Mouse (Mus musculus): ENCODE results near the gene Slc22a30. TPM values are rescaled to one million over a fixed set of nuclear protein-coding genes. Genes with fewer than 3 reads are reported as not detected.
"Not testable (repeated sequence)": the region's sequence is repeated elsewhere in the genome, so short reads cannot be mapped to it uniquely, and the experiment has no call there.

Slc22a30 gene
- not detected for total RNA-seq (2021)

- DNase-seq; intact Hi-C loops (cut with DNase I): not testable (repeated sequence)
Observed at GRCm38 (mm10) chr19:8405011-8405410, at the start of gene Slc22a30. Gene Slc22a30 (minus strand): TSS chr19:8405111.

- intact Hi-C loops (cut with DNase I), result no loop called here
- DNase-seq, result no peak
Observed at GRCm38 (mm10) chr19:8448321-8448720, 43.4 kb upstream of the Slc22a30 start.

GRCm38 (mm10) chr19:8447516-8447915 is 42.6 kb upstream of the Slc22a30 start:
- intact Hi-C loops (cut with DNase I), result no loop called here
- no peak for DNase-seq

- DNase-seq, result no peak
- intact Hi-C loops (cut with DNase I), result no loop called here
Observed at GRCm38 (mm10) chr19:8431051-8431662, 26.2 kb upstream of the Slc22a30 start.

GRCm38 (mm10) chr19:8407290-8408021 is 2.5 kb upstream of the Slc22a30 start:
- DNase-seq; intact Hi-C loops (cut with DNase I): not testable (repeated sequence)

Other genes starting within 250 kb of the Slc22a30 start
- not detected for gene Slc22a29, start 186.2 kb downstream of the Slc22a30 start, total RNA-seq (2021)
- under 1 TPM in 1 of 2 experiments, not detected in 1; 0.07 TPM for gene Slc22a8, start 186.1 kb upstream of the Slc22a30 start, total RNA-seq (2021)
- gene Slc22a6, start 212.9 kb upstream of the Slc22a30 start, total RNA-seq (2021), result not detected

Measured in heart, postnatal 10 days (tissue).